Mouse (Mus musculus) limb, embryonic 14.5 days (tissue): ENCODE data around the gene Dock9. TPM values are rescaled to one million over a fixed set of nuclear protein-coding genes. Genes with fewer than 3 reads are reported as not detected.
A peak's percentile ranks its signal among the peaks of the same experiment; 100 is the strongest.

ENCODE experiments used
- ATAC-seq: fragments of 200-750 bp; cut with Nextera tagmentation; 2 replicates; pipeline ENCODE4 v1.8.0; 2017; ENCODE audit warnings: low read depth, moderate number of reproducible peaks, moderate TSS enrichment; ENCODE audit not compliant: low FRiP score
- DNase-seq: peaks from one replicate; pipeline ENCODE4 v3.0.0-alpha.2; 2015; ENCODE audit warnings: low spot score
- H3K27ac ChIP-seq: fragments of 300-500 bp; sonication (generic); replicated peaks from 2 replicates; pipeline ENCODE4 v1.5.1; 2014; ENCODE audit warnings: low read depth, mild to moderate bottlenecking, low read length, moderate library complexity, mixed read lengths
- H3K27me3 ChIP-seq: fragments of 300-500 bp; sonication (generic); 2 replicates; pipeline ENCODE4 v1.6.1; 2014; ENCODE audit warnings: low read length, mixed read lengths; ENCODE audit not compliant: control insufficient read depth, insufficient read depth
- H3K36me3 ChIP-seq: fragments of 300-500 bp; sonication (generic); 2 replicates; pipeline ENCODE4 v1.6.1; 2014; ENCODE audit warnings: mild to moderate bottlenecking, low read length, moderate library complexity, mixed read lengths; ENCODE audit not compliant: control insufficient read depth, insufficient read depth
- H3K4me1 ChIP-seq: fragments of 300-500 bp; sonication (generic); 2 replicates; pipeline ENCODE4 v1.6.1; 2014; ENCODE audit warnings: antibody characterized with exemption, low read length, mixed read lengths; ENCODE audit not compliant: control insufficient read depth, insufficient read depth
- H3K4me2 ChIP-seq: fragments of 300-500 bp; sonication (generic); replicated peaks from 2 replicates; pipeline ENCODE4 v1.6.1; 2014; ENCODE audit warnings: low read depth, mild to moderate bottlenecking, low read length, moderate library complexity; ENCODE audit not compliant: severe bottlenecking
- H3K4me3 ChIP-seq: fragments of 300-500 bp; sonication (generic); replicated peaks from 2 replicates; pipeline ENCODE4 v1.5.1; 2014; ENCODE audit warnings: low read length
- H3K9ac ChIP-seq: fragments of 300-500 bp; sonication (generic); 2 replicates; pipeline ENCODE4 v1.6.1; 2014; ENCODE audit warnings: mild to moderate bottlenecking, low read depth, low read length, moderate library complexity; ENCODE audit not compliant: severe bottlenecking
- H3K9me3 ChIP-seq: fragments of 300-500 bp; sonication (generic); 2 replicates; pipeline ENCODE4 v1.6.1; 2016; ENCODE audit warnings: low read length; ENCODE audit not compliant: control insufficient read depth
- POLR2A ChIP-seq: fragments of 200-500 bp; IDR thresholded peaks from 2 replicates; pipeline ENCODE4 v1.8.0; 2012; ENCODE audit warnings: inconsistent platforms, mild to moderate bottlenecking, moderate library complexity, borderline replicate concordance; ENCODE audit not compliant: insufficient read depth, insufficient read length; ENCODE audit errors: extremely low read depth
- WGBS: fragments of 180-500 bp; shearing (Covaris S2); extraction: QIAGEN DNeasy Blood & Tissue Kit; methylation state at CpG from one replicate; pipeline ENCODE4 v1.1.7; 2014; 5-methylcytosine and 5-hydroxymethylcytosine counted together
- polyA plus RNA-seq, 2 experiments: library from polyadenylated mRNA; depleted of rRNA in 1 of 2; stranded (reverse) in 1 of 2; unstranded in 1 of 2; fragments of >200 nt; fragmentation: Nextera tagmentation in 1 of 2; extraction: Ambion mirVana in 1 of 2; gene quantifications; 2 replicates each; pipeline versions ENCODE4 v1.2.1 to v1.2.3; 2012 to 2014

Gene Dock9
- polyA plus RNA-seq, 2 experiments, result 13.8 to 19.7 TPM

DNA sequence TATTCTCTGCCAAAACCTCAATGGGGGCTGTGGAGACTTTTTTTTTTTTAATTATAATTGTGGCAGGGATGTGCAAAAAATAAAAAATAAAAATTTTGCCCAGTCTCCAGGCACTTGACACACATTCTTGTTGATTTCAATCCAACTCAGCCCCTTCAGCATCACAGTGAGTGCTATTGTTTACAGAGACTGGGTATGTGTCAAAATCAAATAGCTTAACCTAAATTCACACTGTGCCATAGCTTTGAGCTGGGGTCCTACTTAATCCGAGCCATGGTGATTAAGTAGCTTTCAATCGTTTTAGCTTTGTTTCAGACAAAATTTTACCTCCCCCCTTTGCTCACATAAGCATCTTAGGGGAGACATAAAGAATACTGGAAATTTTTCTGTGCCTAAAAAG is 89.4 kb downstream of the Dock9 start:
- TF ChIP-seq POLR2A, result no peak
- H3K27ac ChIP-seq, result no peak overlapping the region
- H3K36me3 ChIP-seq, result no peaks in the 10 kb centered on the region
- H3K4me1 ChIP-seq, result peaks cover 28% of the 10 kb centered on the region
- no peak overlapping the region for H3K4me2 ChIP-seq
- no peak overlapping the region for H3K4me3 ChIP-seq
- no peak for DNase-seq
- H3K9ac ChIP-seq, result no peak overlapping the region
- no peaks in the 10 kb centered on the region for H3K27me3 ChIP-seq
- H3K9me3 ChIP-seq, result no peaks in the 10 kb centered on the region
- ATAC-seq, result no peak
- WGBS, result 43% methylated on average over 2 of the region's 2 CpGs

DNA sequence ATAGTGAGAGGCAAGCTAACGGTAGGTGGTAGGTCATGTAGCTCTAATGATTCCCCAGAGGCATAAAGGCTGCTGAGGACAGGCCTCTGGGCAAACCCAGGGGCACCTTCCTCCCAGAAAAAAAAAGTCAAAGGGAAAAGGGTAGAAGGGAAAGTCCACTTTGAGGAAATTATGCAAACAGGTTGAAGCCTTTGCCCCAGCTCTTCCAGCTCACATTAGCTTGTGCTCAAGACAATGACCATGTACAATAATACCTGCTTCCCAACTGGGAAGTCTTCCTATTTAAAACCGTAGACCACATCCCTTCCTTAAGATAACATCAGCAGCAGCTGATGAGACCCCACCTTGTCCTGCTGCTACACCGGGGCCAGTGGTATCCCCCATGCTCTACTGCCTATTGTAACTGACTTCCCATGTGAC is 91.1 kb downstream of the Dock9 start:
- H3K9ac ChIP-seq, result no peak overlapping the region
- no peaks in the 10 kb centered on the region for H3K9me3 ChIP-seq
- no peak overlapping the region for H3K4me2 ChIP-seq
- H3K4me3 ChIP-seq, result no peak overlapping the region
- no peak for DNase-seq
- TF ChIP-seq POLR2A, result no peak
- no peaks in the 10 kb centered on the region for H3K27me3 ChIP-seq
- no peaks in the 10 kb centered on the region for H3K36me3 ChIP-seq
- H3K27ac ChIP-seq, result no peak overlapping the region
- H3K4me1 ChIP-seq, result peaks cover 28% of the 10 kb centered on the region
- no peak for ATAC-seq
- 61% methylated on average over 3 of the region's 3 CpGs for WGBS

DNA sequence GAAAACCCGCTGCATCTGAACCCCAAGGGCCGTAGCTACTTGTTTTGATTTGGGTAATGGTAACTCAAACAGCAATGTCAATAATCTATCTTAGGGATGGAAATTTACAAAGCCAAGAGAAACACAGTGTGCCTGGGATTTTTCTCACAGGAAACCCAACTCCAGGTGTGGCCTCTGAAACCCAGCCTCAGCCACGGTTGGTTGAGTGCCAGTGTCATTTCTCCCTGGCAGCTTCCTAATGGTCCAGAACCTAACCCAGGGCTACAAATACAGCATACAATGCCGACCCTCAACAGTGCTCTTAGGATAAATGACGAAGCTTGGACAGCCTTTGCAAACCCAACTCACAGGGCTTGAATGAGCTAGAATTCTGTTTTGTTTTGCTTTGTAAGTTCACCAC is 92.0 kb downstream of the Dock9 start:
- H3K4me3 ChIP-seq, result no peak overlapping the region
- no peaks in the 10 kb centered on the region for H3K36me3 ChIP-seq
- H3K27ac ChIP-seq, result no peak overlapping the region
- H3K27me3 ChIP-seq, result no peaks in the 10 kb centered on the region
- H3K9ac ChIP-seq, result no peak overlapping the region
- peaks cover 25% of the 10 kb centered on the region for H3K4me1 ChIP-seq
- no peak overlapping the region for H3K4me2 ChIP-seq
- no peak for TF ChIP-seq POLR2A
- WGBS, result 62% methylated on average over 5 of the region's 5 CpGs
- DNase-seq (peak; percentile 36), ATAC-seq (no peak)
- no peaks in the 10 kb centered on the region for H3K9me3 ChIP-seq

DNA sequence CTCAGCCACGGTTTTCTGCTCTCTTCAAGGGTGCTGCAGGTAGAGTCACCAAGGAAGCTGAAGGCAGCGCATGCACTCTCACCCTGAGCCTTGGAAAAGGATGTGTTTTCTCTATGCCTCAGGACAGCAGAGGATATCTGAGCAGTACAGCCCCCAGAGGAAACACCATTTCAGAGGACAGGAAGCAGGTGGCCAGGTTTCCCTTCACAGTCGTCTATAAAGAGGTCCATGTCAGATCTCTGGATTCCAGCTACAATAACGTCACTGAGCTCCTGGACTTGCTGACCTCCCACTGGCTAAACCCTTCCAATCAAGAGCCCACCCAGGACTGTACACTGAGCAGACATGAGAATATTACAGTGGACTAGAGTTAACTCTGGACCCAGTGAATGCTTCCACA is 95.1 kb downstream of the Dock9 start:
- Histone ChIP-seq H3K4me2 (no peak overlapping the region), H3K27ac (no peak overlapping the region), H3K36me3 (no peaks in the 10 kb centered on the region), H3K4me3 (no peak overlapping the region), H3K27me3 (no peaks in the 10 kb centered on the region), H3K9me3 (no peaks in the 10 kb centered on the region), H3K9ac (no peak overlapping the region), H3K4me1 (peaks cover 34% of the 10 kb centered on the region)
- 52% methylated on average over 4 of the region's 4 CpGs for WGBS
- no peak for DNase-seq
- no peak for TF ChIP-seq POLR2A
- ATAC-seq, result no peak

DNA sequence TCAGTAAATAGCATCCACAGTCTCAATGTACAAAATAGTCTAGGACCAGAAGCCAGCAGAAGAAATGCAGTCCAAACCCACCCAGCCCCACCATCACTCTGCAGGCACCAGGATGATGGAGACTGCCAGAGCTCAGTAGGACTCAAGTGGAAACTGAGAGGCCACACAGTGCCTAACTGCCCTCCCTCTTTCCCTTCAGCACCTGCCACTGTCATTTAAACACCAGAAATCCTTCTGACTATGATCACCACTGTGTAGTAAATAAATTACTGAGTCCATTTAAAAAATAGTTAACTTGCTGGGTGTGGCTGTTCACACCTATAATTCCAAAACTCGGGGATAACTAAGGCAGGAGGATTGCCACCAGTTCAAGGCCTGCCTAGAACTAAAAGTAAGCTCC is 97.6 kb downstream of the Dock9 start:
- Histone ChIP-seq H3K27ac (no peak overlapping the region), H3K27me3 (no peaks in the 10 kb centered on the region), H3K36me3 (no peaks in the 10 kb centered on the region), H3K9me3 (no peaks in the 10 kb centered on the region), H3K9ac (no peak overlapping the region), H3K4me3 (no peak overlapping the region), H3K4me2 (no peak overlapping the region), H3K4me1 (peaks cover 32% of the 10 kb centered on the region)
- ATAC-seq (no peak), DNase-seq (no peak)
- no peak for TF ChIP-seq POLR2A
- 44% methylated on average over 1 of the region's 1 CpGs for WGBS

DNA sequence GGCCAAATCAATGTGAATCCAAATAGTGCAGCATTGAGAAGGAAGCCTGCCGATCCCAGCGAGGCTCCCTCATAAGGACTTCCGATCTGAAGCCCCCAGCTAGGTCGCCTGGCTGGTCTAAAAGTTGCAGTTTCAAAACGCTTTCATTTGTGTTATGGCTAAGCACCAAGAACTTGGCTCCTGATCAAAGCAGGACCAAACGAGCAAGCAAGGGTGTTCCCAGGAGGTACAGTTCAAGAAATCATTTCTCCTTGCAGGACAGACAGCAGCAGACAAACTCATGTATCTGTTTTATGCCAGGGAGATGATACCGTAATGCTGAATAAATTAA is 99.1 kb downstream of the Dock9 start:
- TF ChIP-seq POLR2A, result no peak
- peak overlapping the region; percentile 17 for H3K4me3 ChIP-seq
- no peak overlapping the region for H3K27ac ChIP-seq
- 0 out of 2 replicates have a peak overlapping the region, but pooled peaks have one; percentile 18 for H3K9ac ChIP-seq
- WGBS, result 31% methylated on average over 7 of the region's 7 CpGs
- H3K4me1 ChIP-seq, result peaks cover 32% of the 10 kb centered on the region
- peak overlapping the region; percentile 32 for H3K4me2 ChIP-seq
- no peaks in the 10 kb centered on the region for H3K9me3 ChIP-seq
- H3K27me3 ChIP-seq, result no peaks in the 10 kb centered on the region
- ATAC-seq (no peak), DNase-seq (no peak)
- H3K36me3 ChIP-seq, result no peaks in the 10 kb centered on the region
